Mouse (Mus musculus) embryo, embryonic 11.5 days (tissue): ENCODE results near the gene Mttp.
"Not testable (repeated sequence)": the region's sequence is repeated elsewhere in the genome, so short reads cannot be mapped to it uniquely, and the experiment has no call there.

ENCODE experiments used
- DNase-seq: peaks from one replicate; pipeline ENCODE4 v3.0.0-alpha.2; 2012; ENCODE audit warnings: low read depth, low spot score

Gene Mttp

GRCm38 (mm10) chr3:138144642-138145171 lies at the start of gene Mttp:
Gene Mttp, minus strand, starts transcription at chr3:138144968.
- DNase-seq = peak; percentile 79

- no peak for DNase-seq
These were observed 49.0 kb upstream of the Mttp start, which contains the start of gene 4930579F01Rik for GRCm38 (mm10) chr3:138193683-138194302. Gene 4930579F01Rik, minus strand, starts transcription at chr3:138193825.

GRCm38 (mm10) chr3:138192260-138192659 lies 47.5 kb upstream of the Mttp start:
- DNase-seq = no peak

- no peak for DNase-seq
These were observed 41.5 kb upstream of the Mttp start for GRCm38 (mm10) chr3:138185995-138186930.

- DNase-seq = no peak
These were observed 40.5 kb upstream of the Mttp start for GRCm38 (mm10) chr3:138185290-138185689.

- no peak for DNase-seq
These were observed 38.6 kb upstream of the Mttp start for GRCm38 (mm10) chr3:138183371-138183770.

- no peak for DNase-seq
These were observed 37.3 kb upstream of the Mttp start for GRCm38 (mm10) chr3:138182019-138182418.

GRCm38 (mm10) chr3:138175551-138175950 lies 30.8 kb upstream of the Mttp start:
- no peak for DNase-seq

- no peak for DNase-seq
These were observed 28.5 kb upstream of the Mttp start for GRCm38 (mm10) chr3:138173291-138173690.

- no peak for DNase-seq
These were observed 17.9 kb upstream of the Mttp start for GRCm38 (mm10) chr3:138162553-138163183.

GRCm38 (mm10) chr3:138161623-138162022 lies 16.9 kb upstream of the Mttp start:
- DNase-seq = no peak

GRCm38 (mm10) chr3:138156651-138157050 lies 11.9 kb upstream of the Mttp start:
- DNase-seq = no peak

GRCm38 (mm10) chr3:138155062-138155461 lies 10.3 kb upstream of the Mttp start:
- DNase-seq = no peak

- DNase-seq = no peak
These were observed 4.0 kb upstream of the Mttp start for GRCm38 (mm10) chr3:138148811-138149210.

- DNase-seq = no peak
These were observed 617 bp downstream of the Mttp start for GRCm38 (mm10) chr3:138144060-138144641.

- peak; percentile 96 for DNase-seq
These were observed 1.3 kb downstream of the Mttp start, which contains the start of gene Trmt10a for GRCm38 (mm10) chr3:138143315-138144059. Gene Trmt10a, plus strand, starts transcription at chr3:138143448.

GRCm38 (mm10) chr3:138142733-138143314 lies 1.9 kb downstream of the Mttp start:
- no peak for DNase-seq

- DNase-seq = peak; percentile 3
These were observed 2.6 kb downstream of the Mttp start for GRCm38 (mm10) chr3:138142052-138142732.

- no peak for DNase-seq
These were observed 5.1 kb downstream of the Mttp start for GRCm38 (mm10) chr3:138139663-138140062.

- not testable (repeated sequence) for DNase-seq
These were observed 6.6 kb downstream of the Mttp start for GRCm38 (mm10) chr3:138138146-138138545.
